Mouse (Mus musculus) gastrocnemius, adult 2 months (tissue): ENCODE data around the gene Aldh3a1. TPM values are rescaled to one million over a fixed set of nuclear protein-coding genes. Genes with fewer than 3 reads are reported as not detected.

ENCODE experiments used
- DNase-seq: peaks from one replicate; pipeline ENCODE4 v3.0.0; 2022
- H3K27ac ChIP-seq: fragments of 200-600 bp; 2 replicates; pipeline ENCODE4 v1.8.1; 2022; ENCODE audit warnings: mild to moderate bottlenecking
- H3K4me3 ChIP-seq: fragments of 200-600 bp; 2 replicates; pipeline ENCODE4 v1.8.1; 2022; ENCODE audit warnings: mild to moderate bottlenecking, moderate library complexity
- CTCF ChIP-seq: fragments of 200-600 bp; IDR thresholded peaks from 2 replicates; pipeline ENCODE4 v1.8.1; 2022; ENCODE audit warnings: antibody characterized with exemption, mild to moderate bottlenecking, moderate library complexity
- intact Hi-C: fragments of 180-260 bp; cut with DNase I; formaldehyde crosslinking; loops from one replicate; pipeline ENCODE4 v1.15.1; 2025
- total RNA-seq, 2 experiments: library from RNA; stranded (reverse); gene quantifications; 2 replicates each; pipeline ENCODE4 v1.2.3; 2021

Gene Aldh3a1
- total RNA-seq, 2 experiments from 2014 or later = 0.50 TPM; not detected in 1

GRCm38 (mm10) chr11:61202810-61203209, 4.5 kb upstream of the Aldh3a1 start:
- no peak overlapping the region for H3K27ac ChIP-seq
- TF ChIP-seq CTCF = no peak
- H3K4me3 ChIP-seq = no peak overlapping the region
- DNase-seq = no peak
- intact Hi-C loops = no loop called here

GRCm38 (mm10) chr11:61205167-61205950, 2.0 kb upstream of the Aldh3a1 start:
- intact Hi-C loops = no loop called here
- TF ChIP-seq CTCF = no peak
- DNase-seq = no peak
- Histone ChIP-seq H3K4me3 (no peak overlapping the region), H3K27ac (no peak overlapping the region)

- H3K27ac ChIP-seq = no peak overlapping the region
- no peak overlapping the region for H3K4me3 ChIP-seq
- TF ChIP-seq CTCF = no peak
- no peak for DNase-seq
- intact Hi-C loops = no loop called here
These were observed 1.2 kb upstream of the Aldh3a1 start for GRCm38 (mm10) chr11:61206136-61206535.

- Histone ChIP-seq H3K4me3 (no peak overlapping the region), H3K27ac (peak overlapping the region; percentile 41; the same call in 1 of the 2 replicates)
- TF ChIP-seq CTCF = no peak
- intact Hi-C loops = no loop called here
- peak; percentile 36 for DNase-seq
These were observed 979 bp downstream of the Aldh3a1 start for GRCm38 (mm10) chr11:61208316-61208715.

- H3K4me3 ChIP-seq = no peak overlapping the region
- peak; percentile 36 for TF ChIP-seq CTCF
- H3K27ac ChIP-seq = no peak overlapping the region
- peak; percentile 27 for DNase-seq
- intact Hi-C loops = no loop called here
These were observed 4.8 kb downstream of the Aldh3a1 start for GRCm38 (mm10) chr11:61212102-61212501.

- intact Hi-C loops = no loop called here
- no peak for DNase-seq
- no peak for TF ChIP-seq CTCF
These were observed 8.6 kb downstream of the Aldh3a1 start for GRCm38 (mm10) chr11:61215936-61216335.

GRCm38 (mm10) chr11:61220156-61220881, 13.0 kb downstream of the Aldh3a1 start:
- TF ChIP-seq CTCF = 0 out of 2 replicates have a peak, but pooled peaks have one; percentile 13
- intact Hi-C loops = no loop called here
- Histone ChIP-seq H3K4me3 (no peak overlapping the region), H3K27ac (no peak overlapping the region)
- no peak for DNase-seq

More at GRCm38 (mm10) chr11:61215936-61216335, 8.6 kb downstream of the Aldh3a1 start:
- Histone ChIP-seq H3K4me3 (no peak overlapping the region), H3K27ac (no peak overlapping the region)

- intact Hi-C loops = no loop called here
- H3K4me3 ChIP-seq = no peak overlapping the region
- DNase-seq = no peak
- TF ChIP-seq CTCF = no peak
- no peak overlapping the region for H3K27ac ChIP-seq
These were observed 14.7 kb downstream of the Aldh3a1 start for GRCm38 (mm10) chr11:61222007-61222406.

- DNase-seq = peak; percentile 36
- intact Hi-C loops = no loop called here
- no peak for TF ChIP-seq CTCF
- Histone ChIP-seq H3K27ac (peak overlapping the region; percentile 59; the same call in 1 of the 2 replicates), H3K4me3 (no peak overlapping the region)
These were observed 15.8 kb downstream of the Aldh3a1 start for GRCm38 (mm10) chr11:61222971-61223745.

GRCm38 (mm10) chr11:61224234-61224744, 17.0 kb downstream of the Aldh3a1 start:
- DNase-seq = no peak
- TF ChIP-seq CTCF = no peak
- H3K4me3 ChIP-seq = no peak overlapping the region
- no peak overlapping the region for H3K27ac ChIP-seq
- intact Hi-C loops = no loop called here

- intact Hi-C loops = no loop called here
- no peak overlapping the region for H3K27ac ChIP-seq
- H3K4me3 ChIP-seq = no peak overlapping the region
- no peak for TF ChIP-seq CTCF
- no peak for DNase-seq
These were observed 17.6 kb downstream of the Aldh3a1 start for GRCm38 (mm10) chr11:61224907-61225306.

- intact Hi-C loops = no loop called here
- H3K27ac ChIP-seq = peak overlapping the region; percentile 55; the same call in 1 of the 2 replicates
- TF ChIP-seq CTCF = no peak
- no peak overlapping the region for H3K4me3 ChIP-seq
- DNase-seq = no peak
These were observed 18.2 kb downstream of the Aldh3a1 start for GRCm38 (mm10) chr11:61225511-61225910.
